10 mouse cellular contexts compared by ENCODE assay signal in the genomic region with DNA sequence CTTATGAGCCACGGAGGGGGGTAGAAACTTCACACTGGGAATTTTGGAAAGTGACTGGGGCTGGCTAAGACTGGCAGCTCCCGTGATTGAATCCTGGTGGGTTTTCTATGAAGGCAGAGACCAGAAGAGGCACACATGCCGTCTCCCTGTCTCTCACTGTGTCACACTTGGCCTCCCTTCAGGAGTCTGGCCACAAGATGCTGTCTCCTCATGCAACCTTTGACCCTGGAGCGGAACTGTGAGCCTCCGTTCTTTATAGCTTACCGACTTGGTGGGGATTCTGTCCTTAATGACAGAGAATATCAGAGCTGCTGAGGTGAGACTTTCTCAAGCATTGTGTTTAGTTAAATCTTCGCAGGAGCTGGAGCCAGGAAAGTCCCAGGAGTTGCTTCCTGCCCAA.
"Had no signal": no experiment of that assay in that cellular context is flagged by ENCODE, and none has a peak within 500 bp of the region (broad histone marks: within the 10 kb centered on the region; RNA-seq: fewer than 3 reads in every experiment).

No protein-coding gene starts in this region.

- H3K4me1 ChIP-seq: lung, embryonic 15.5 days; midbrain, embryonic 12.5 days; neural tube, embryonic 13.5 days had no signal

- DNase-seq: liver; liver, embryonic 13.5 days; liver, postnatal 0 days; right cerebral cortex, postnatal 14 days; thymus, postnatal 36 days had no signal

- H3K36me3 ChIP-seq: liver, embryonic 13.5 days; lung, embryonic 15.5 days; midbrain, embryonic 12.5 days; neural tube, embryonic 13.5 days; stomach, embryonic 15.5 days had no signal

- H3K27me3 ChIP-seq: liver, embryonic 13.5 days; lung, embryonic 15.5 days; midbrain, embryonic 12.5 days; neural tube, embryonic 13.5 days; stomach, embryonic 15.5 days had no signal

- H3K4me3 ChIP-seq: layer of hippocampus, adult 2 months; liver, embryonic 13.5 days; lung, embryonic 15.5 days; midbrain, embryonic 12.5 days; neural tube, embryonic 13.5 days; stomach, embryonic 15.5 days had no signal

- H3K9me3 ChIP-seq: lung, embryonic 15.5 days; midbrain, embryonic 12.5 days; neural tube, embryonic 13.5 days; stomach, embryonic 15.5 days had no signal

- H3K27ac ChIP-seq: layer of hippocampus, adult 2 months; liver, embryonic 13.5 days; lung, embryonic 15.5 days; midbrain, embryonic 12.5 days; neural tube, embryonic 13.5 days; stomach, embryonic 15.5 days had no signal
